Mouse (Mus musculus): ENCODE measurements around the gene Fcgbp. TPM values are rescaled to one million over a fixed set of nuclear protein-coding genes. Genes with fewer than 3 reads are reported as not detected.

The Fcgbp gene
- 0.07 and 0.08 TPM in 2 replicates for polyA plus RNA-seq (2015; fragmentation: Nextera tagmentation; extraction: Ambion mirVana)

DNA sequence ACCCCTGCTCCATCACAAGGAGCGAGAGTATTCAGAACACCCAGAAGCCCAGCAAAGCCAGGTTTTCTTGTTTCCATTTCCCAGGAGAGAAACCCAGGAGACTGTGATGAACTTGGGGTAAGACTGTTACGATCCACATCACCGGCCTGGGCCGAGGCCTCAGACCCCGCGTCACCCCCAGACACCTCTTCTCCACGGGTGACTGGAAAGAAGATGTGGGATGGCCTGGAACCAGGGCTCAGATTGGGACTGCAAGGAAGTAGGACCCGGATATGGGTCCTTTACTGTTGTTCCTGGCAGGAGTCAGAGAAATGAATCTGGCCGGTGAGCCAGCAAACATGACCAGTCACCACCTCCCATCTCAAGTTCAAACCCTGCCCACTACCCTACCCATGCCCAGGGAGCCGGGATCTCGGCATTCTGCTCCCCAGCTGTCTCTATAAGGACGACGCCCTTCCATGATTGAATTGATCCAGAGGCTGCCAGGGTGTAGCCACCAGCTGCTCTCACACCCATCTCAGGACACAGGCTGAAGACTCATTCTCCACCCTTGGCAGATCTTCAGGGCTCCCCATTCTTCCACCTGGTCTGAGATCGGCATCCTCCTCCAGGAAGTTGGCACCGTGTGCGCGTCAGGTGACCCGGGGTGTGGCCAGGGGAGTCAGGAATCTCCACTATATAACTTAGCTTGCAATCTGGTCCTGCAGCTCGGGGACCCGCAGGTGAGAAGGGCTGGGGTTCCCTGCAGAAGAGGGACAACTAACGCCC, at the start of gene Fcgbp:
Fcgbp (plus strand) TSS at position 706 of the 768 bp plus-strand sequence.

DNA sequence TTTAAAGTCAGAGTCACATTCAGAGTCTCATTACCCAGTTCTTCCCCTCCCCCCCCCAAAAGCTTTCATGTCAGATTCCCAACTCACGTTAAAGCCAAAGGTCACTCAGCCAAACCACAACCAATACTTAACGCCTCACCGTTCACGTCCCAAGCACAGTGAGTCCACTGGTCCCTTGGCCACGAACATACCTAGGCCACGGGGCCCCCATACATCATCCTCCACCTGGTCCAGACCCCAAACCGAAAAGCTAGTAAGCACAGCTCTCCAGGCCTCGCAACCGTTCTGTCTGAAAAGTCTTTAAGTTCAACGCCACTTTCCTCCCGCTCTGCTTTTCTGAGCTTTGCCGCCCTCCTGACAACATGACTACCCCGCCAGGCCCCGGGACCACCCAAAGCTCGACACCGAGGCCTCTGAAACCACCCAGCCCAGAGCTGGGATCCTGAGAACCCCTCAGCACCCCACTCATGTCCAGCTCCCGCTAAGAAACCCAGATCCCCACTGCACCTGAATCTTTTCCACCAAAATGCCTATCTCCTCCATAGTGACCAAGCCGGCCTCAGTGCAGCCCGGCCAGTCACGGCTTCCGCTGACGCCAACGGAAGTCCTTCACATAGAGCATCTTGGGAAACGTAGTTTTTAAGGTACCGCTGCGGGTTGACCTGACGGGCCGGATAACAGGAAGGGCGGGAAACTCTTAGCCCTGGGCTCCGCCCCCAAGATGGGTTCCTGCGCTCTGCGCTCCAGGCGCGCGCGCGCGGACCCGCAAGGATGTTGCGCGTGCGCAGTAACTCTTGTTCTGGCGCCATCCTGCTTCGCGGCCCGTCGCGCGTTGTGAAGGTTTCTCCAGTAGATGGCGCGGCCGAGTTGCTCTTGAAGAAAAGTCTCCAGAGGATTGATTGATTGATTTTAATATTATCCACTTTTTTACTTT, 21.3 kb upstream of the Fcgbp start, which contains the start of gene Psmc4:
Psmc4 (minus strand) TSS at position 626 of the 934 bp plus-strand sequence.

DNA sequence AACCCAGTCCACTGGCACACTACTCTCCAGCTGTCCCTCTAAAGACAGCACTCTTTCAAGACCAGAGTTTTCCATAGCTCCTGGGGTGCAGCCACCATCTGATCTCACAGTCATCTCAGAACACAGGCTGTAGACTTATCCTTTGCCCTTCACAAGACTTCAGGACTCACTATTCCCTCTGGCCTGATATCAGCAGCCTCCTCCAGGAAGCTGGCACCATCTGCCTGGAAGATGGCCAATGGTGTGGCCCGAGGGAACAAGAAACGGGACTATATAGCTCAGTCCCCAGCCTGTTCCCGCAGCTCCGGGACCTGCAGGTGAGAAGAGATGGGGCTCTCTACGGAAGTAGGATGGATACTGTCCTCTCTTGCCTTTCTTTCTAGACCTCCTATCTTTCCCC, 58.1 kb downstream of the Fcgbp start, which contains the start of gene 9530053A07Rik:
9530053A07Rik (plus strand) TSS at position 301 of the 400 bp plus-strand sequence.

DNA sequence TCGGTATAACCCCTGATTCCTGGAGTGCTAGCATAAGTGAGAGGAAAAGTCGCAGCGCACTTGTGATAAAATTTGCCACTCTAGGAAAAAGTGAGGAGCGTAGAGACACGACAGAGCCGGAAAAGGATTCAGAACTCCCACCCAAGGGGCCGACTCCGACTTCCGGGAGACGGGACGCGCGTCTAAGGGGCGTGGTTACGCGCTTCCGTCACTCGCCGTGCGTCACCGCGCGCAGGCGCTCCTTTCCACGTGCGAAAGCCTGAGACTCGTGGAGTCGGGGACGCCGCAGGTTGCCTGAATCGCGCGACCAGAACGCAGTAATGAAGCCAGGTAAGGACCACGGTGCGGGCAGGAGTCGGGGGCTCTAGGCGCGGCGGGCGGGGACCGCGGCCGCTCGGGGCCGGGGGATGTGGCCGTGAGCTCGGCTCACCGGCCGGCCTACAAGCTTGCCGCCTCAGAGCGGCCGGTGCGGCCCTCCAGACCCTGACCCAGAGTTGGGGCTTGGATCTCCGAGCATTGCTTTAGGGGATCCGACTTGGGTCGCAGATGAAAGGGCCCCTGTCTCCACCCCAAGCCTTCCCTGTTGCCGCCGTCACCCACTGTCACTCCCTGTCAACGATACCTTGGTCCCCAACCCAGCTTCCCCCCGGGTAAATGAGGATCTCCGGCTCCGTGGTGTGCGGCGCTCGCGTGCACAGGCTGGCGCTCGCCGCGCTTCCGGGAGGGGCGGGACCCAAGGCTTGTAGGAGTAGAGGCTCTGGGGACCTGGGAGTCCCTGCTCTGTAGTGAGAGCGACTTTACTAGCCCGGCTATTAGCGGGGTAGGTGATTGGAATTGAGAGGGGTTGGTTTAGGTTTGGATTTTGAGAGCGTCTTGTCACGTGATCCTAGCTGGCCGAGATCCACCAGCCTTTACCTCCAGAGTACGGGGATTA, 98.7 kb downstream of the Fcgbp start, which contains the start of gene Fbl:
Fbl (plus strand) TSS at position 222 of the 934 bp plus-strand sequence.

Other genes with a start within 250 kb of the Fcgbp start
- gene Zfp59, start 232.6 kb upstream of the Fcgbp start, polyA plus RNA-seq (2015; fragmentation: Nextera tagmentation; extraction: Ambion mirVana): 2.0 and 2.4 TPM in 2 replicates
- 1.5 and 1.8 TPM in 2 replicates for gene Zfp607a, start 213.7 kb upstream of the Fcgbp start, polyA plus RNA-seq (2015; fragmentation: Nextera tagmentation; extraction: Ambion mirVana)
- 2.0 and 2.2 TPM in 2 replicates for gene Zfp974, start 141.8 kb upstream of the Fcgbp start, polyA plus RNA-seq (2015; fragmentation: Nextera tagmentation; extraction: Ambion mirVana)
- 8.2 and 9.0 TPM in 2 replicates for gene Zfp780b, start 92.1 kb upstream of the Fcgbp start, polyA plus RNA-seq (2015; fragmentation: Nextera tagmentation; extraction: Ambion mirVana)
- 1.5 and 1.6 TPM in 2 replicates for gene Zfp850, start 57.1 kb upstream of the Fcgbp start, polyA plus RNA-seq (2015; fragmentation: Nextera tagmentation; extraction: Ambion mirVana)
- 130 and 134 TPM in 2 replicates for gene Psmc4, start 21.1 kb upstream of the Fcgbp start, polyA plus RNA-seq (2015; fragmentation: Nextera tagmentation; extraction: Ambion mirVana)
- gene 9530053A07Rik, start 58.2 kb downstream of the Fcgbp start, polyA plus RNA-seq (2015; fragmentation: Nextera tagmentation; extraction: Ambion mirVana): 0.02 TPM in 1 of 2 replicates, not detected in the other
- 115 and 124 TPM in 2 replicates for gene Fbl, start 98.5 kb downstream of the Fcgbp start, polyA plus RNA-seq (2015; fragmentation: Nextera tagmentation; extraction: Ambion mirVana)
- gene Dyrk1b, start 108.2 kb downstream of the Fcgbp start, polyA plus RNA-seq (2015; fragmentation: Nextera tagmentation; extraction: Ambion mirVana): 4.2 and 4.5 TPM in 2 replicates
- gene Eid2, start 196.6 kb downstream of the Fcgbp start, polyA plus RNA-seq (2015; fragmentation: Nextera tagmentation; extraction: Ambion mirVana): 1.2 and 1.5 TPM in 2 replicates
- gene Eid2b, start 206.5 kb downstream of the Fcgbp start, polyA plus RNA-seq (2015; fragmentation: Nextera tagmentation; extraction: Ambion mirVana): 4.4 and 5.9 TPM in 2 replicates
- 0.15 TPM in 1 of 2 replicates, not detected in the other for gene Selenov, start 219.9 kb downstream of the Fcgbp start, polyA plus RNA-seq (2015; fragmentation: Nextera tagmentation; extraction: Ambion mirVana)
- not detected in 2 replicates for gene Dll3, start 231.0 kb downstream of the Fcgbp start, polyA plus RNA-seq (2015; fragmentation: Nextera tagmentation; extraction: Ambion mirVana)
- gene Timm50, start 240.8 kb downstream of the Fcgbp start, polyA plus RNA-seq (2015; fragmentation: Nextera tagmentation; extraction: Ambion mirVana): 85.5 and 94.2 TPM in 2 replicates